Mouse (Mus musculus) midbrain, embryonic 12.5 days (tissue): Measurements from ENCODE around the gene Pcnt. TPM values are rescaled to one million over a fixed set of nuclear protein-coding genes. Genes with fewer than 3 reads are reported as not detected.

Source experiments
- ATAC-seq: fragments of 200-750 bp; cut with Nextera tagmentation; 2 replicates; pipeline ENCODE4 v1.8.0; 2017; ENCODE audit warnings: low read depth, moderate TSS enrichment, moderate library complexity; ENCODE audit not compliant: low FRiP score
- H3K27ac ChIP-seq: fragments of 300-500 bp; sonication (generic); replicated peaks from 2 replicates; pipeline ENCODE4 v1.5.1; 2016; ENCODE audit warnings: mild to moderate bottlenecking
- H3K27me3 ChIP-seq: fragments of 300-500 bp; sonication (generic); 2 replicates; pipeline ENCODE4 v1.6.1; 2016; ENCODE audit warnings: mild to moderate bottlenecking
- H3K36me3 ChIP-seq: fragments of 300-500 bp; sonication (generic); 2 replicates; pipeline ENCODE4 v1.6.1; 2016
- H3K4me1 ChIP-seq: fragments of 300-500 bp; sonication (generic); 2 replicates; pipeline ENCODE4 v1.6.1; 2016
- H3K4me2 ChIP-seq: fragments of 300-500 bp; sonication (generic); replicated peaks from 2 replicates; pipeline ENCODE4 v1.6.1; 2016; ENCODE audit warnings: mild to moderate bottlenecking, moderate library complexity
- H3K4me3 ChIP-seq: fragments of 300-500 bp; sonication (generic); 2 replicates; pipeline ENCODE4 v1.5.1; 2016; ENCODE audit warnings: mild to moderate bottlenecking
- H3K9ac ChIP-seq: fragments of 300-500 bp; sonication (generic); replicated peaks from 2 replicates; pipeline ENCODE4 v1.6.1; 2016; ENCODE audit warnings: mild to moderate bottlenecking, moderate library complexity
- H3K9me3 ChIP-seq: fragments of 300-500 bp; sonication (generic); 2 replicates; pipeline ENCODE4 v1.6.1; 2016; ENCODE audit warnings: mild to moderate bottlenecking
- WGBS: fragments of 180-500 bp; shearing (Covaris S2); methylation state at CpG from one replicate; pipeline ENCODE4 v1.1.7; 2016; 5-methylcytosine and 5-hydroxymethylcytosine counted together
- polyA plus RNA-seq: library from polyadenylated mRNA; unstranded; fragments of >200 nt; fragmentation: Nextera tagmentation; extraction: Ambion mirVana; gene quantifications from 2 replicates; pipeline ENCODE4 v1.2.1, GENCODE M21; 2016

Gene Pcnt
- polyA plus RNA-seq, 1 experiment from 2014 or later: 19.7 TPM

GRCm38 (mm10) chr10:76345540-76345902, 97.1 kb downstream of the Pcnt start:
- H3K27ac ChIP-seq: no peak overlapping the region; the same call in 1 of the 2 replicates
- no peaks in the 10 kb centered on the region for H3K9me3 ChIP-seq
- H3K36me3 ChIP-seq: peaks cover 9% of the 10 kb centered on the region
- ATAC-seq: peak; percentile 20
- peaks cover 21% of the 10 kb centered on the region for H3K4me1 ChIP-seq
- H3K4me2 ChIP-seq: peak overlapping the region; percentile 77
- WGBS: 8% methylated on average over 12 of the region's 12 CpGs
- peak overlapping the region; percentile 82 for H3K4me3 ChIP-seq
- no peaks in the 10 kb centered on the region; the same call in 1 of the 2 replicates for H3K27me3 ChIP-seq
- peak overlapping the region; percentile 85 for H3K9ac ChIP-seq

DNA sequence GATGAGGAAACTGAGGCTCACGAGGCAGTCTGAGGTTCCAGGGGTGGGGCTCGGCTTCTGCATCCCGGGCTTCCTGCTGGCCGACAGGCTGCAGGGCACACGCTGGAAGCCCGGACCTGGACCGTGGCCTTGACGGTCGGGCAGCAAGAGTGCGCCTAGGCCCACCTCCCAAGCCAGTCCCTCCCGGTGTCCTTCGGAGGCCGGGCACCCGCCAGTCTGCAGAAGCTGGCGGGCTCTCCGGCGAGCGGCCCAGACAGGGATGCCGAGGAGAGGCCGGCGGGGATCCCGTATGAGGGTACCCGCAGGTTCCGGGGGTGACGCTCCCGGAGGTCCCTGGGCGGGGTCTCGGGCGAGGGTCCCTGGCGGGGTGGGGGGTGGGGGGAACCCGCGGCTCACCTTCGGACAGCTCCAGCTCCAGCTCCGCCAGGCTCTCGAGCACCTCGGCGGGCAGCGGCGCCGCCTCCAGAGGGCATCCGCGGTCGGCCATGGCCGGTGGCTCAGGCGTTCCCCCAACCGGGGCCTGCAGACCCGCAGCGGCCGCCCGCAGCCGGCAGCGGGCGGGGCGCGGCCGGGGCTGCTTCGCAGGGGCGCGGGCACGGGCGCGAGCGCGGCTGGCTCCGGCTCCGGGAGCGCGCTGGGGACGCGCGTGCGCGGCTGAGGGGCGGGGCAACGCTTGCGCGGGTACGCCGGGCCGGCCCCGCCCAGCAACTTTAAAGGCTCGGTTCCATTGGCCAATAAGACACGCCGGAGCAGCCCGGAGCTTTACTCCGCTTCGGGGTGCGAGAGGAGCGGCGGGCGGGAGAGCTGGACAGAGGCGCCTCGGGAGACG, 97.7 kb downstream of the Pcnt start, which contains the start of gene Dip2a:
Dip2a (minus strand) TSS at position 581 of the 829 bp plus-strand sequence.
- Histone ChIP-seq H3K36me3 (peaks cover 4% of the 10 kb centered on the region), H3K9me3 (no peaks in the 10 kb centered on the region), H3K9ac (peak within 1 kb of the TSS; percentile 85), H3K27me3 (no peaks in the 10 kb centered on the region; the same call in 1 of the 2 replicates), H3K4me2 (peak within 1 kb of the TSS; percentile 77), H3K4me3 (peak within 1 kb of the TSS; percentile 82), H3K4me1 (peaks cover 21% of the 10 kb centered on the region), H3K27ac (peak within 1 kb of the TSS; percentile 92)
- under 1% methylated on average over 93 of the region's 94 CpGs for WGBS
- peak; percentile 94 for ATAC-seq

DNA sequence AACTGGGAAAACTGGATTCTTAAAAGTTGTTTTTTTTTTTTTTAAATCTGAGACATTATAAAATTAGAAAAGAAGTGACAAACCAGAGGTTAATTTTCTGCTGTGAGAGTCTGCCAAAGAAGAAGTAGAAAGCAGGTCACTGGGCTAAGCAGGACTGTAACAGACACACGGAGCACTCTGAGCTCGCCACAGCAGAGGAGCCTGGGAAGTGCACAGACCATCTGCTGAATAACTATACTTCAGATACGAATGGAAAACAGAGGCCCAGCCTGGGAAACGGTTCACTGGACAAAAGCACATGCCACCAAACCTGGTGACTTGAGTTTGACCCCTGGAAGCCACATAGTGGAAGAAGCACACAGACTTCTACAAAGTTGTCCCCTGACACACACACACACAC, 108.2 kb downstream of the Pcnt start:
- H3K27ac ChIP-seq: no peak overlapping the region
- H3K9me3 ChIP-seq: no peaks in the 10 kb centered on the region
- H3K9ac ChIP-seq: no peak overlapping the region
- H3K36me3 ChIP-seq: no peaks in the 10 kb centered on the region
- H3K4me1 ChIP-seq: peaks cover 6% of the 10 kb centered on the region
- no peaks in the 10 kb centered on the region for H3K27me3 ChIP-seq
- H3K4me3 ChIP-seq: no peak overlapping the region
- no peak overlapping the region for H3K4me2 ChIP-seq
- ATAC-seq: no peak
- 47% methylated on average over 4 of the region's 4 CpGs for WGBS

GRCm38 (mm10) chr10:76332040-76332439, 110.5 kb downstream of the Pcnt start:
- Histone ChIP-seq H3K36me3 (no peaks in the 10 kb centered on the region), H3K4me1 (peaks cover 6% of the 10 kb centered on the region), H3K27ac (no peak overlapping the region), H3K27me3 (no peaks in the 10 kb centered on the region), H3K9me3 (no peaks in the 10 kb centered on the region), H3K4me2 (no peak overlapping the region), H3K9ac (no peak overlapping the region), H3K4me3 (no peak overlapping the region)
- no peak for ATAC-seq
- WGBS: 42% methylated on average over 2 of the region's 2 CpGs

- ATAC-seq: no peak
- no peak overlapping the region for H3K27ac ChIP-seq
- H3K9ac ChIP-seq: no peak overlapping the region
- 0 out of 2 replicates have a peak, but pooled peaks cover 5% of the 10 kb centered on the region for H3K36me3 ChIP-seq
- H3K4me3 ChIP-seq: no peak overlapping the region
- no peaks in the 10 kb centered on the region for H3K9me3 ChIP-seq
- no peaks in the 10 kb centered on the region for H3K27me3 ChIP-seq
- H3K4me2 ChIP-seq: no peak overlapping the region
- 96% methylated on average over 4 of the region's 4 CpGs for WGBS
- H3K4me1 ChIP-seq: peaks cover 6% of the 10 kb centered on the region
Observed at GRCm38 (mm10) chr10:76329093-76329492, 113.5 kb downstream of the Pcnt start.

- Histone ChIP-seq H3K4me2 (no peak overlapping the region), H3K9ac (no peak overlapping the region), H3K4me1 (peaks cover 6% of the 10 kb centered on the region), H3K9me3 (no peaks in the 10 kb centered on the region), H3K36me3 (0 out of 2 replicates have a peak, but pooled peaks cover 5% of the 10 kb centered on the region), H3K27ac (no peak overlapping the region), H3K27me3 (no peaks in the 10 kb centered on the region), H3K4me3 (no peak overlapping the region)
- ATAC-seq: no peak
- whole genome bisulfite sequencing: 94% methylated on average over 3 of the region's 3 CpGs
Observed at GRCm38 (mm10) chr10:76328574-76328973, 114.0 kb downstream of the Pcnt start.

DNA sequence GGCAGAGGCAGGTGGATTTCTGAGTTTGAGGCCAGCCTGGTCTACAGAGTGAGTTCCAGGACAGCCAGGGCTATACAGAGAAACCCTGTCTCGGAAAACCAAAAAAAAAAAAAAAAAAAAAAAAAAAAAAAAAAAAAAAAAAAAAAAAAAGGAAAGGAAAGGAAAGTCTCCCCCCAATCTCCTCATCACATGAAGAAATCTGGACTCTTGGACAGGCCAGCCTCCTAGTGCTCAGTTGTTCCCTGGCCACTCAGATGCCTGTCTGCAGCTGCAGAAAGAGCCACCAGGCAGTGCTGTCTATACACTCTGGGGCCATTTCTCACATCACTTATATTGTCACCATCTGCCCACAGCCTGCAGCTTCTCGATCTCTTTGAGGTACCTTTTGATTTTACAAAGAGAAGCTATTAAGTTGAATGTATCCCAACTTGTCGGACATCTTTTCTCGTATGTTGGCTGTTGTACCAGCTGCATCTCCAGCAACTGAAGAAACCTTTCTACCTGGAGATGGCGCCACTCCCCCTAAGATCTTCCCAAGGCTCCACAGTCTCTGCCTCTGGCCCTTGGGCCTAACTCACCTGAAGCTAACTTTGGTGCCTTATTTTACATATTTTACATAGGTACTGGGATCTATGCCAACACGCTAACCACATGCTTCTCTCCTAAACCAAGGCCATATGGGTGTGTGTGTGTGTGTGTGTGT, 116.1 kb downstream of the Pcnt start:
- Histone ChIP-seq H3K27ac (no peak overlapping the region), H3K9ac (no peak overlapping the region)

DNA sequence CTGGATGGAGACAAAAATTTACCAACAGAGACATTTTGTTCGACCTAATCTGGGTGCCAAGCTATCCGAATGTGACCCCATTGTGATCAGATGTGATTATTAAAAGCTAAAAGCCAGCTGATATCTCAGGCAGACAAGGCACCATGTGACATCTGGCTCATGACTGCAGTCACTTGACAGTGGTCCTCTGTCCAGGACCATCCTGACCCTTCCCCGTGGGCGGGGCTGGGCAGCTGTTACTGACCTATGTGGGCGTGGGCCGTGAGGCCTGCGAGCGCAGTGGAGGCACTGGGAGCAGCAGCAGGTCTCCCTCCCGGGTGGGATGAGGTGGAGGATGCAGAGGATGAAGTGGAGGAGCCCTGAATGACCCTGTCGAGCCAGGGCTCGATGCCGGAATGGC, 125.0 kb downstream of the Pcnt start:
- H3K36me3 ChIP-seq: peaks cover 42% of the 10 kb centered on the region
- ATAC-seq: no peak
- H3K4me3 ChIP-seq: no peak overlapping the region
- no peaks in the 10 kb centered on the region for H3K9me3 ChIP-seq
- no peaks in the 10 kb centered on the region for H3K4me1 ChIP-seq
- no peaks in the 10 kb centered on the region for H3K27me3 ChIP-seq
- no peak overlapping the region for H3K4me2 ChIP-seq
- no peak overlapping the region for H3K27ac ChIP-seq
- WGBS: 90% methylated on average over 12 of the region's 12 CpGs
- H3K9ac ChIP-seq: no peak overlapping the region

More for the DNA sequence above, 116.1 kb downstream of the Pcnt start:
- Histone ChIP-seq H3K9me3 (no peaks in the 10 kb centered on the region), H3K27me3 (no peaks in the 10 kb centered on the region), H3K4me3 (no peak overlapping the region), H3K4me1 (no peaks in the 10 kb centered on the region), H3K36me3 (0 out of 2 replicates have a peak, but pooled peaks cover 5% of the 10 kb centered on the region), H3K4me2 (no peak overlapping the region)
- ATAC-seq: no peak
- 74% methylated on average over 6 of the region's 6 CpGs for WGBS

- no peaks in the 10 kb centered on the region for H3K27me3 ChIP-seq
- H3K4me1 ChIP-seq: no peaks in the 10 kb centered on the region
- H3K36me3 ChIP-seq: peaks cover 49% of the 10 kb centered on the region
- no peak overlapping the region for H3K27ac ChIP-seq
- no peak overlapping the region for H3K4me3 ChIP-seq
- no peak overlapping the region for H3K9ac ChIP-seq
- WGBS: 87% methylated on average over 7 of the region's 7 CpGs
- H3K4me2 ChIP-seq: no peak overlapping the region
- no peaks in the 10 kb centered on the region for H3K9me3 ChIP-seq
- ATAC-seq: no peak
Observed at GRCm38 (mm10) chr10:76316194-76316593, 126.4 kb downstream of the Pcnt start.

GRCm38 (mm10) chr10:76306738-76307137, 135.8 kb downstream of the Pcnt start:
- H3K36me3 ChIP-seq: peaks cover 43% of the 10 kb centered on the region
- no peaks in the 10 kb centered on the region for H3K27me3 ChIP-seq
- no peak overlapping the region for H3K4me3 ChIP-seq
- WGBS: 94% methylated on average over 9 of the region's 9 CpGs
- H3K27ac ChIP-seq: no peak overlapping the region
- H3K9ac ChIP-seq: no peak overlapping the region
- H3K9me3 ChIP-seq: no peaks in the 10 kb centered on the region
- no peak for ATAC-seq
- no peaks in the 10 kb centered on the region for H3K4me1 ChIP-seq
- H3K4me2 ChIP-seq: no peak overlapping the region
